Mouse (Mus musculus) erythroblast, embryonic 14.5 days (primary cell): ENCODE results near the gene Wdr5.

Experiments
- GATA1 ChIP-seq: IDR thresholded peaks from 2 replicates; pipeline ENCODE4 v1.6.1; 2012; ENCODE audit warnings: low read length, inconsistent platforms, mixed read lengths
- TAL1 ChIP-seq: IDR thresholded peaks from 3 replicates; pipeline ENCODE4 v1.6.1; 2012; ENCODE audit warnings: low read length, inconsistent platforms, mixed read lengths

GRCm38 (mm10) chr2:27482265-27482861, 32.6 kb upstream of the Wdr5 start:
- TF ChIP-seq GATA1 (no peak), TAL1 (no peak)
